Mouse (Mus musculus) testis, adult 2 months (tissue): ENCODE data around the gene Znhit6.

Experiments used
- CTCF ChIP-seq: fragments of 200-500 bp; IDR thresholded peaks from 2 replicates; pipeline ENCODE4 v1.5.1; 2012; ENCODE audit warnings: low read depth, mild to moderate bottlenecking, inconsistent platforms, low read length, moderate library complexity; ENCODE audit not compliant: control insufficient read depth, insufficient read depth, insufficient replicate concordance
- POLR2A ChIP-seq: fragments of 200-500 bp; IDR thresholded peaks from 2 replicates; pipeline ENCODE4 v1.6.1; 2012; ENCODE audit warnings: low read depth, mild to moderate bottlenecking, inconsistent platforms, low read length, moderate library complexity; ENCODE audit not compliant: control insufficient read depth

DNA sequence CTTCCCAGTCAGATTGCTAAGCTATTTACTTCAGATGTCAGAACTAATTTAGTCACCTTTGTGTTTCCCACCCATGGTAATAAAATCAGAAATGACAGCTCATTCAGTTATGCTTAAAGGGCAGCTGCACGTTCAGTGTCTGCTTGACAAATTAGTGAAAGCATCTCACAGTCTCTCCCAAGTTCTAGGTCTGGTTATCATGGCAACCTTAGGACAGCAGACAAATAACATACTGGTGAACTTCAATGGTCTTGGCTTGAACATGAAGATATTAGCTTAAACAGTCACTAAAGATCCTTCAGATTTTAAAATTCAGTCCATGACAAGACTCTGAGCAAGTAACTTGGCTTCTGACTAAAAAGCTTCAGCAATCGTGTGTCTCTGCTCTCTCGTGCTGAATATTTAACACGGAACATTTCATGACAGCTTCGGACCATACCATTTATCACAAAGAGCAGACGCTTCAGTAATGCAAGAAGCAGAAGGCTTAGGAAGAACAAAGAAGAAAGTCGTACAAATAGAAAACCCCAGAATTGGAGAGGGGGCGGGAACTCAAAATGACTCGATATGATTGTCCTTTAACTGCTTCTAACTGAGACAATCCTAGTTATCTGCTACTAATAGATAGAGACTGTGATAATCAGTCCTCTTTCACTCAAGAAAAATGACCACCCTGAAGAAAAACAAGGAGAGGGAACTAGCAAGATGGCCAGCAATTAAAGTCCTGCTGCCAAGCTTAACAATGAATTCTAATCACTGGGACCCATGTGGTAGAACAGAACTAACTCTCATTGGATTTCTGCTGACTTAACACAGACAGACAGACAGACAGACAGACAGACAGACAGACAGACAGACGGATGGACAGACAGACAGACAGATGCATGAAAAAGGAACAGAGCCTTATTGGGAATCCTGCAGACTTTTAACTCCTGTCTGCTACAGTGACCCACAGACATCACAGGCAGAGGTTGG lies 27.3 kb upstream of the Znhit6 start:
- TF ChIP-seq POLR2A (no peak), CTCF (no peak)
